Mouse (Mus musculus) stomach, embryonic 14.5 days (tissue): ENCODE data around the gene Rngtt. TPM values are rescaled to one million over a fixed set of nuclear protein-coding genes. Genes with fewer than 3 reads are reported as not detected.

ENCODE experiments used
- ATAC-seq: fragments of 200-750 bp; cut with Nextera tagmentation; 2 replicates; pipeline ENCODE4 v1.8.0; 2017; ENCODE audit warnings: low read depth, moderate TSS enrichment; ENCODE audit not compliant: insufficient number of reproducible peaks, insufficient read depth, low FRiP score
- H3K27ac ChIP-seq: fragments of 300-500 bp; sonication (generic); 2 replicates; pipeline ENCODE4 v1.5.1; 2014; ENCODE audit warnings: mild to moderate bottlenecking, low read length, moderate library complexity, mixed read lengths
- H3K27me3 ChIP-seq: fragments of 300-500 bp; sonication (generic); 2 replicates; pipeline ENCODE4 v1.6.1; 2014; ENCODE audit warnings: low read length, control low read depth, mixed read lengths; ENCODE audit not compliant: control insufficient read depth, insufficient read depth
- H3K36me3 ChIP-seq: fragments of 300-500 bp; sonication (generic); 2 replicates; pipeline ENCODE4 v1.6.1; 2014; ENCODE audit warnings: mild to moderate bottlenecking, control low read depth, low read length, moderate library complexity, mixed read lengths; ENCODE audit not compliant: control insufficient read depth, insufficient read depth
- H3K4me1 ChIP-seq: fragments of 300-500 bp; sonication (generic); 2 replicates; pipeline ENCODE4 v1.6.1; 2014; ENCODE audit warnings: low read length, control low read depth, mixed read lengths; ENCODE audit not compliant: control insufficient read depth, insufficient read depth
- H3K4me2 ChIP-seq: fragments of 300-500 bp; sonication (generic); replicated peaks from 2 replicates; pipeline ENCODE4 v1.6.1; 2014; ENCODE audit warnings: low read depth, low read length, control low read depth
- H3K4me3 ChIP-seq: fragments of 300-500 bp; sonication (generic); 2 replicates; pipeline ENCODE4 v1.5.1; 2014; ENCODE audit warnings: low read depth, low read length, control low read depth
- H3K9ac ChIP-seq: fragments of 300-500 bp; sonication (generic); replicated peaks from 2 replicates; pipeline ENCODE4 v1.6.1; 2014; ENCODE audit warnings: low read depth, mild to moderate bottlenecking, control low read depth, low read length, moderate library complexity, mixed read lengths
- H3K9me3 ChIP-seq: fragments of 300-500 bp; sonication (generic); 2 replicates; pipeline ENCODE4 v1.6.1; 2016; ENCODE audit warnings: low read depth, low read length, control low read depth; ENCODE audit not compliant: control insufficient read depth
- WGBS: fragments of 180-500 bp; shearing (Covaris S2); extraction: QIAGEN DNeasy Blood & Tissue Kit; methylation state at CpG from one replicate; pipeline ENCODE4 v1.1.7; 2014; 5-methylcytosine and 5-hydroxymethylcytosine counted together
- polyA plus RNA-seq: library from polyadenylated mRNA; unstranded; fragments of >200 nt; fragmentation: Nextera tagmentation; extraction: Ambion mirVana; gene quantifications from 2 replicates; pipeline ENCODE4 v1.2.1, GENCODE M21; 2014

Rngtt gene
- polyA plus RNA-seq, 1 experiment from 2014 or later = 28.0 TPM

GRCm38 (mm10) chr4:33523774-33524173, 213.7 kb downstream of the Rngtt start:
- H3K27ac ChIP-seq = no peak overlapping the region
- no peak for ATAC-seq
- H3K36me3 ChIP-seq = no peaks in the 10 kb centered on the region
- H3K27me3 ChIP-seq = no peaks in the 10 kb centered on the region
- no peak overlapping the region for H3K4me2 ChIP-seq
- H3K9ac ChIP-seq = no peak overlapping the region
- 84% methylated on average over 3 of the region's 3 CpGs for WGBS
- H3K4me3 ChIP-seq = no peak overlapping the region
- no peaks in the 10 kb centered on the region for H3K4me1 ChIP-seq
- no peaks in the 10 kb centered on the region for H3K9me3 ChIP-seq

DNA sequence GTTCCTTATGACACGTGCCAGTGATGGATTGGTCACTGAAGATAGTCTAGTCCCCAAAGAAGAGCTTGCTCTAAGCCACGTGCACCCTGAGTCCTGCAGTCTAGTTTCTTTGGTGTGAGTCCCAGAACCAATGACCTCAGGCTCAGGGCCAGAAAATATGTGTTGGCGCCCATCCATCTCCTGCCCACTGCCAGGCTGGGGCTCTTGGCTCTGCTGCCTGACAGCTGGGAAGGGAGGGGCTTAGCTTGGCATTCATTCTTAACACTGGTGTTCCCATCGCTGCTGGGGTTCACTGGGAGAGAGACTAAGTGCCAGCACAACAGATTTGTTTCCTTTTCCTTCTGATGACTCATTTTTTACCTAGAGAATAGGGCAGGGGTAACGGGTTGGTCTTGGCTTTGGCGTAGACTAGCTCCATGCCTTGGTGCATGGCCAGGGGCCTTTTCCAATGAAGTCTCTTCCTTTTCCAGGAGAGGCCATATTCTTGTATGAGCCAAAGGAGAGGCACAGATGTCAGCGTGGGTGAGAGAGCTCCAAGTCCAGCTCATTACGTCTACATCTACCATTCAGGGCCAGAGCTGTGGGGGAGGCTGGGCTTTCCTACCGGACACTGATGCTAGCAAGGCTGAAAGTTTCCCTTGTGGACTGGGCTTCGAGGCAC, 214.5 kb downstream of the Rngtt start:
- WGBS = 92% methylated on average over 10 of the region's 10 CpGs
- H3K27ac ChIP-seq = no peak overlapping the region
- no peak overlapping the region for H3K9ac ChIP-seq
- H3K4me3 ChIP-seq = no peak overlapping the region
- no peaks in the 10 kb centered on the region for H3K4me1 ChIP-seq
- H3K36me3 ChIP-seq = no peaks in the 10 kb centered on the region
- H3K27me3 ChIP-seq = no peaks in the 10 kb centered on the region
- no peak overlapping the region for H3K4me2 ChIP-seq
- no peaks in the 10 kb centered on the region for H3K9me3 ChIP-seq
- ATAC-seq = no peak

DNA sequence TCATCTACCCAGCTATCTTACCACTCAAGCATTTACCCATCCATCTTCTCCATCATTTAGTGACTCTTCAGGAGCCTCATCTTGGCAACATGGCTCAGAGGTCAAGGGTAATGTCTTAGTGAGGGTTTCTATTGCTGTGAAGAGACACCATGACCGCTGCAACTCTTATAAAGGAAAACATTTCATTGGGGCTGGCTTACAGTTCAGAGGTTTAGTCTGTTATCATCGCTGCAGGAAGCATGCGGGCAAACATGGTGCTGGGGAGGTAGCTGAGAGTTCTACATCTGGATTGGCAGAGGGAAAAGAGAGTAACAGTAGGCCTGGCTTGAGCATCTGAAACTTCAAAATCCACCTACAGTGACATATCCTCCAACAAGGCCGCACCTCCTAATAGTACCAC, 215.2 kb downstream of the Rngtt start:
- Histone ChIP-seq H3K27me3 (no peaks in the 10 kb centered on the region), H3K27ac (no peak overlapping the region), H3K9ac (no peak overlapping the region), H3K4me3 (no peak overlapping the region), H3K4me2 (no peak overlapping the region), H3K4me1 (no peaks in the 10 kb centered on the region), H3K9me3 (no peaks in the 10 kb centered on the region), H3K36me3 (no peaks in the 10 kb centered on the region)
- WGBS = 94% methylated on average over 4 of the region's 4 CpGs
- no peak for ATAC-seq

GRCm38 (mm10) chr4:33526092-33526491, 216.0 kb downstream of the Rngtt start:
- no peak for ATAC-seq
- H3K27me3 ChIP-seq = no peaks in the 10 kb centered on the region
- no peak overlapping the region for H3K9ac ChIP-seq
- H3K27ac ChIP-seq = no peak overlapping the region
- H3K4me1 ChIP-seq = no peaks in the 10 kb centered on the region
- H3K4me2 ChIP-seq = no peak overlapping the region
- no peaks in the 10 kb centered on the region for H3K9me3 ChIP-seq
- H3K4me3 ChIP-seq = no peak overlapping the region
- 48% methylated on average over 7 of the region's 7 CpGs for WGBS
- no peaks in the 10 kb centered on the region for H3K36me3 ChIP-seq

DNA sequence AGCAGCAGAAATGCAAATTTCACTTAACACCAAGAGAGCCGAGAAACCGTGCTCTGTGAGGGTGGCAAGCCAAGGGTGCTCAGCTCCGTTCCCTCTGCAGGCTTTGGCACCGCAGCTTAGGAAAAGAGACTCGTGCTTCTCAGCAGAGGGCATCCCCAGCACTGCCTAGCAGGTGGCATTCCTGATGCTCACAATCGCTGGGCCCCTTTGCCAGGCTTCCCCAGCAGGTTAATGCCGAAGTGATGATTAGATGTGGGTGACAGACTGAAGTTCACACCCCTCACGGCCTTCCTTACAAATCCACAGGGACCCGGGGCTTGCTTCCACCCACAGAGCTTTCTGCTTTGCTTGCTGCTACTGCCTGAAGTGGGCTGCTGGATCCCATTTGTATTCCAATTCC, 216.6 kb downstream of the Rngtt start:
- no peak overlapping the region for H3K4me3 ChIP-seq
- H3K9me3 ChIP-seq = no peaks in the 10 kb centered on the region
- H3K4me2 ChIP-seq = no peak overlapping the region
- H3K9ac ChIP-seq = no peak overlapping the region
- 40% methylated on average over 9 of the region's 9 CpGs for WGBS
- H3K27me3 ChIP-seq = no peaks in the 10 kb centered on the region
- no peak overlapping the region for H3K27ac ChIP-seq
- H3K36me3 ChIP-seq = no peaks in the 10 kb centered on the region
- no peak for ATAC-seq
- H3K4me1 ChIP-seq = no peaks in the 10 kb centered on the region

GRCm38 (mm10) chr4:33532596-33532995, 222.5 kb downstream of the Rngtt start:
- no peak overlapping the region for H3K4me3 ChIP-seq
- H3K4me2 ChIP-seq = no peak overlapping the region
- no peaks in the 10 kb centered on the region for H3K9me3 ChIP-seq
- ATAC-seq = no peak
- H3K9ac ChIP-seq = no peak overlapping the region
- no peaks in the 10 kb centered on the region for H3K36me3 ChIP-seq
- H3K27ac ChIP-seq = no peak overlapping the region
- 63% methylated on average over 8 of the region's 8 CpGs for WGBS
- H3K27me3 ChIP-seq = no peaks in the 10 kb centered on the region
- H3K4me1 ChIP-seq = no peaks in the 10 kb centered on the region

DNA sequence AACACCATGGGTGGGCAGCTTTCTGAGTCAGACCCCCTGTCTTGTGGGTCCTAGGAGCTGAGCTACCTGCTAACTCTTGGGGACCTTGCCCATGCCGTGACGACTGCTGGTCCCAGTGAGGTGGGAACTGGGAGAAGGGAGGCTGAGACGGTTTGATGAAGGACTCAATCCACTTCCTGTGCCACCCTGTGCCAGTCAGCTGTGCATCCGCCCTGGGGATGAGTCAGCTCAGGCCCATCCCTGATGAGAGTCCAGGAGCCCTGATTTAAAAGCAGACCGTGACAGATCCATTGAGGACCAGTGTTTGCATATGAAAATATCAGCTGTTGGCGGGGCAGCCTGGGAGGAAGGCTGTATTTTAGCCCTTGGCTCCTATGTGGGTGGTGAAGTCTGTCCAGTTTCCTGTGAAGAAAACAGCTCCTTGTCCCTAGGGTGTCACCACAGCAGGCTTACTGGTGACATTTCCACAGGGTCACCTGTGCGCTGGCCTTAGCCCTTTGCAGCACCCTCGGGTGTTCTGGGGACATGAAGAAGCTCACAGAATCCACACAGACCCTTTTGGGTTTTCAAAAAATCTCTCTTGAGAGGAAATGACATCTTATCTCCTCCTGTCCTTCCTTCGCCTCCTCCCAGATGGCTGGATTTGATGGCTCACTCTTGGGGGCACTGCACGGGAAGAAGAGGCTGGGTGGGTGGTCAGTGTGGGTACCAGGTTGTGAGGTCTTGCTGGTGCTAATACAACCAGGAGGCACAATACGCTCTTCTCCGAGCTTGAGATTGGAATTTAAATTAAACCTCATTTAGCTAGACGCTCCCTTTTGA, 234.9 kb downstream of the Rngtt start:
- 65% methylated on average over 13 of the region's 13 CpGs for WGBS
- Histone ChIP-seq H3K27me3 (no peaks in the 10 kb centered on the region), H3K9me3 (no peaks in the 10 kb centered on the region), H3K27ac (no peak overlapping the region), H3K4me1 (0 out of 2 replicates have a peak, but pooled peaks cover 10% of the 10 kb centered on the region), H3K9ac (no peak overlapping the region), H3K36me3 (no peaks in the 10 kb centered on the region), H3K4me2 (no peak overlapping the region), H3K4me3 (no peak overlapping the region)
- no peak for ATAC-seq

DNA sequence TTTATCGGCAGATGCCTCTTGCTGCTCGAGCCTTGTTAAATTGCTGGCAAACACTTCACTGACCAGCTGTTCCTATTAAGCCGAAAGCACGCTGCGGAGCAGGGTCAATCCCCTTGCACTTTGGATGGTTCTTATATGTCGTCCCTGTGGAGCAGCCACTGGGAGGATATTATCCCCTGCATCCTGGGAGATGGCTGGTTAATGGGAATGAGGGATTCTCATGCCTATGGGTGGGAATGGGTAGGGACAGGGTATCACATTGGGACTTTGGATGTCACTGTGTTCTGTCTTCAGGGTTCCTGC, 235.4 kb downstream of the Rngtt start:
- H3K36me3 ChIP-seq = no peaks in the 10 kb centered on the region
- WGBS = 29% methylated on average over 6 of the region's 6 CpGs
- no peak overlapping the region for H3K27ac ChIP-seq
- H3K9me3 ChIP-seq = no peaks in the 10 kb centered on the region
- ATAC-seq = no peak
- H3K4me3 ChIP-seq = no peak overlapping the region
- H3K27me3 ChIP-seq = no peaks in the 10 kb centered on the region
- 0 out of 2 replicates have a peak, but pooled peaks cover 11% of the 10 kb centered on the region for H3K4me1 ChIP-seq
- H3K4me2 ChIP-seq = no peak overlapping the region
- H3K9ac ChIP-seq = no peak overlapping the region
